Mouse (Mus musculus) 3T3-L1 (cell line): ENCODE measurements around the gene Gtf2e1.

Experiments used
- DNase-seq: peaks from one replicate; pipeline ENCODE4 v3.0.0-alpha.2; 2015; ENCODE audit warnings: low read depth, low spot score

The Gtf2e1 gene

DNA sequence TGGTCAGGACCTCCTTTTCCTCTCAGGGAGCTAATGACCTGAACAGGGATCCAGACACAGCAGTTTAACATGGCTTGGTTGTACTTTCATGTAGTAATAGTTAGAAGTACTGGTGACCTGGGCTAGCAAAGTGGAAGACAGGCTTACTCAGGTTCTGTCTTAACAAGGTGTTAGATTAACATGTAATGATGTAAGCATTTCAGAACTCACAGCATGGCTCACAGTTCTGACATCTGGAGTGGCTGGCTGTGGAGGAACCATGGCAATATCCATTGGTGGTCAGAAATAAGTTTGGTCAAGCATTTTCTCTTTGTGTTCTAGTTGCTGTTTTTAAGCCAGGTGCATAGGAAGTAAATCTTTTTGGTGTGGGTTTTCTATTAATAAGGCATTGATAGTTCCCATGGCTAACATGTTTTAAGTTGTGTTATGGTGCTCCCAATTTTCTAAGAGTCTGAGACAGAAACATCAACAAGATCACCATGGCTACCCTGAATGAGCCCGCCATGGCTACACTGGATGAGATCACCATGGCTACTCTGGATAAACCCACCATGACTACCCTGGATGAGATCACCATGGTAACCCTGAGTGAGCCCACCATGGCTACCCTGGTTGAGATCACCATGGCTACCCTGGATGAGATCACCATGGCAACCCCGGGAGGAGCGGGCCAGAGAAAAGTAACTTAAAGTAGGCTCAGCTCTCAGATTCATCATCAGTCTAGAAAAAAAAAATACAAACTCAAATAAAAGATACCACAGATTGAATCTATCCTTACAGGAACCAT, 52.6 kb downstream of the Gtf2e1 start:
- DNase-seq: no peak

GRCm38 (mm10) chr16:37478311-37479291, 61.0 kb downstream of the Gtf2e1 start:
- DNase-seq: no peak

DNA sequence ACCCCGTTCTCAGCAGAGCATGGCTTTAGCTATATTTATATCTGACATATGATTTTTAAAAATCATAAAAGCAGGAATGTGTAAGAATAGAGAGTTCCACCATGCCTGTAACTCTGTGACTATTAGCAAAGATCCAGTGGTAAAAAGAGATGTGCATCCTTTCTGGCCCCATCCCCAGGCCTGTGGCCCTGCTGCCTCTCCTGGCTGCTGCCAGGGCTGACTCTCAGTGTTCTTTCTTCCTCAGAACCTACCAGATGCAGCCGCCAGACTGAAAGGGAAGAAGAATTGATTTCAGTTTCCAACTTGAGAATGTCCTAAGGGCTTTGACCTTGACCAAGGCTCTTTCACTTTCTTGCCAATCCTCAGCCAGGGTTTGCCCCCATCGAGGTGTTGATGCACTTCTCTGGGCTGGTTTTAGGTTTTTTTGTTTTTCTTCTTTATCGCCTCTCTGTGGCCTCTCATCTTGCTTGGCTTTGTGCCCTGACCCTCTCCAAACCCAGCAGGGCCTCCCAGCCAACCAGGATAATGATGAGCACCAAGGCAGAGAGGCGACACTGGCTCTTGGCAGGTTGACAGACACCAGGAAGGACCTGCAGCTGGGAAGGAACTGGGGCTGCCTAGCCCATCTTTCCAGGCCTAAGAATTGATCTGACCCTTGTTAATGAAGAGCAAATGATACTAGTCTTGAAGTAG, 66.8 kb downstream of the Gtf2e1 start:
- peak; percentile 34 for DNase-seq

GRCm38 (mm10) chr16:37469595-37469994, 70.0 kb downstream of the Gtf2e1 start:
- no peak for DNase-seq

GRCm38 (mm10) chr16:37463981-37464380, 75.6 kb downstream of the Gtf2e1 start:
- DNase-seq: no peak

GRCm38 (mm10) chr16:37462886-37463285, 76.7 kb downstream of the Gtf2e1 start:
- DNase-seq: no peak

DNA sequence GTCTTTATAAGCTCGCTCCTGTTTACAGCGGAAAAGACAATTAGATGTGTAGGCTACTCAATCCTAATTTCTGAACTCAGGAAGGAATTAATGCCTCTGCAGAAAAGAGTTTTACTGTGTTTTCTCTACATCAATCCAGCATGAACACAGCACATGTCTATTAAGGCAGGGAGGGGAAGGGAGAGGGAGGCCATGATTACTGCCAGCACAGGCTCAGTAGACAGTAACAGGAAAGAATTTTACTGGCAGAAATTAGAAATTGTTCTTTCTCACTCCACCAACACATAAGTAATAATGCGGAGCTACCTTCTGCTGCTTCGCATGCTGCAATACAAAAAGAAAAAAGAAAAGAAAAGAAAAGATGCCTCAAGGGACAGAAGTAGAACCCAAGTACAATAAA, 78.0 kb downstream of the Gtf2e1 start:
- DNase-seq: no peak
